Mouse (Mus musculus): ENCODE measurements around the gene Car11.
"Not testable (repeated sequence)": the region's sequence is repeated elsewhere in the genome, so short reads cannot be mapped to it uniquely, and the experiment has no call there.

Car11 gene

GRCm38 (mm10) chr7:45699523-45700141 lies at the start of gene Car11:
Gene Car11, plus strand, starts transcription at chr7:45699843.
- no peak for DNase-seq (ENCODE audit: low spot score)

GRCm38 (mm10) chr7:45650484-45650883 lies 49.2 kb upstream of the Car11 start:
- not testable (repeated sequence) for DNase-seq (ENCODE audit: low spot score)

DNA sequence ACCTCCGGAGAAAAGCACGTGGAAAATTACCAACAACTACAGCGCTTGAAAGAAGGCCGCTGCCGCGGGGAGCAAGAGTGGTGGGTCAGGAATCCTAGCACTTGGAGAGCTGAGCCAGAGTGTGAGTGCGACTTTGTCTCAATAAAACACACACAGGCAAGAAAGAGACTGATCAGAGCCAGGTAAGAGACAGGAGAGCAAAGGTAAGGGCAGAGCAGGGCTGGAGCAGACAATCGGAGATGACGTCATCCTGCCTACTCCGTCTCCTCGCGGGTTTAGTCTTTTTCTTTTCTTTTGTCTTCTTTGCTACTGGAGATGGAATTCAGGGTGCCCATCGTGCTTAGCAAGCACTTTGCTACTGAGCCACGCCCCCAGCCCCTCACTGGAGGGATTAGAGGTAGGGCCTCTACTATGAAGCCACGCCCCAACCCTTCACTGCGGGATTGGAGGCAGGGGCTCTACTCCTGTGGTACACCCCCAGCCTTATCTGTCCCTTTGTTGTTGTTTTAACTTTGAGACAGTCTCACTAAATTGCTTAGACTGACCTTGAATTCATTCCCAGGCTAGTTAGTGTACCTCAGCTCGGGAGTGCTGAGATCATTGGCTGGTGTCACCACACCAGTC lies 45.1 kb upstream of the Car11 start:
- DNase-seq (ENCODE audit: low spot score), result peak; percentile 40

GRCm38 (mm10) chr7:45660746-45661478 lies 38.7 kb upstream of the Car11 start:
- no peak for DNase-seq (ENCODE audit: low spot score)

- DNase-seq (ENCODE audit: low spot score), result not testable (repeated sequence)
Measured at GRCm38 (mm10) chr7:45661702-45662101, 37.9 kb upstream of the Car11 start.

- DNase-seq (ENCODE audit: low spot score), result no peak
Measured at GRCm38 (mm10) chr7:45665303-45666138, 34.1 kb upstream of the Car11 start.

GRCm38 (mm10) chr7:45666161-45666560 lies 33.5 kb upstream of the Car11 start, which contains the start of gene Fut2:
Gene Fut2, minus strand, starts transcription at chr7:45666394.
- no peak for DNase-seq (ENCODE audit: low spot score)

DNA sequence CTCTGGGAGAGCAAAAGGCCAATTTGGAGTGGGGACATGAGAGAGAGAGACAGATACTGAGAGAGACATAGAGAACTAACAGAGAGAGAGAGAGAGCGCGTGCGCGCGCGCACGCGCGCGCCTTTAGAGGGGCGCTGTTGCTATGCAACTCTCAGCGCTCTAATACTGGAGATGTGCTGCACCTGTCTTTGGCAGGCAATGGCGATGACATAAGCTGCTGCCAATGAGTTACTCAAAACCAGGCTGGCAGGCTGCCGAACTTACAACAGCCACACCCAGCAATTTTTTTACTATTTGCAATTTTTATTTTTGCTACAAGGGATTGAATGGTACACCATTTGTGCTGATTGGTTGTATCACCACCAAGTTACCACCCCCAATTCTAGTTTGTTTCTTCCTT lies 31.9 kb upstream of the Car11 start:
- no peak for DNase-seq (ENCODE audit: low spot score)

- DNase-seq (ENCODE audit: low spot score), result no peak
Measured at GRCm38 (mm10) chr7:45668921-45669320, 30.7 kb upstream of the Car11 start.

DNA sequence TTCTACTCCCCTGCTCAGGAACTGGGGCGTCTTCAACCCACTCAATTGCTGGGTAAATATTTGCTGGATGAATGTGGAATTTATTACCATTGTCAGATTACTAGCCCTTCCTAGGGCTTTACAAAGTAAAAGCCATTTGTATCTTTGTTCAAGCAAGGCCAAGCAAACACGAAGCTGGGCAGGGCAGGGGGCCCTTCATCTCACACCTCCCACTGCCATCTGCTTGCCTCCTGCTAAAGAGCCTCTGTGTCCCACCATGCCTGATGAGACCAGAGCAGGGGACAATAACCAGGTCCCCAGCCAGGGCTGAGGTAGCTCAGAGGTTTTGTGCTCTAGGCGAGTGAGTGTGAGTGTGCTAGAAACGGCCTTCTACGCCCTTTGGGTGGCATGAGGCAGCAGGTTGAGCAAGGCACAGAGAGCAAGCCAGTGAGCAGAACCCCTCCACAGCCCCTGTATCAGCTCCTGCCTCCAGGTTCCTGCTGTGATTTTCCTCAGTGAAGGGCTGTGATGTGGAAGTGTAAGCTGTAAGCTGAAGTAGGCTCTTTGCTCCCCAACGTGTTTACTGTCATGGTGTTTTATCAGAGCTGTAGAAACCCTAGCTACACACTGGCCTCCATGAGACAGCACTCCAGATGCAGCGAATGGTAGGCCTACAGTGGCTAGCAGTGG lies 21.9 kb upstream of the Car11 start:
- DNase-seq (ENCODE audit: low spot score), result no peak

- no peak for DNase-seq (ENCODE audit: low spot score)
Measured at GRCm38 (mm10) chr7:45678513-45678912, 21.1 kb upstream of the Car11 start.

DNA sequence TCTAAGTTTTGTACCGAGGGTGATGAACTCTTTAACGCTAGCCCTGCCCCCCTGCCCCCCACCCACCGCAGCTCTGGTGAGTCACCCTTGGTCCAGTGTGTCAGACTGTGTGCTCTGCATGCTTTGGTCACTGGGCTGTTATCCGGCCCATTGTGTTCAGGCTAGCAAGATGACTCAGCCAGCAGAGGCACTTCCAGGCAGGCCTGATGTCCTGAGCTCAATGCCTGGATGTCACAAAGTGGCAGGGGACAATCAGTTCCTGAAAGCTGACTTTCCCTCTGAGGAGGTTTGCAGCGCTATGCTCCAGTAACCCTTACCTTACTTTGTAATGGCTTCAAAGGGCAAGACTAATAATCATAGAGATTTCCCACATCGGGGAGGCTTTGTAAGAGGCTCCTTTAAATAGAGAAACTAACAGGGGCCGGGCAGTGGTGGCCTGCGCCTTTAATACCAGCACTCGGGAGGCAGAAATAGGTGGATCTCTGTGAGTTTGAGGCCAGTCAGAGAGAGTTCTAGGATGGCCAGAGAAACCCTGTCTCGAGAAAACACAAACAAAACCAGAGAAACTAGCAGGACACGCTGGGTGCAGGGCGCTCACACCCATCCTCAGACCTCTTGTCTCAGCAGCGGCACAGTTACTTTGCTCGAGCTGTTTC lies 19.5 kb upstream of the Car11 start:
- DNase-seq (ENCODE audit: low spot score), result no peak

GRCm38 (mm10) chr7:45681046-45681736 lies 18.5 kb upstream of the Car11 start:
- no peak for DNase-seq (ENCODE audit: low spot score)

- DNase-seq (ENCODE audit: low spot score), result peak; percentile 84
Measured at GRCm38 (mm10) chr7:45682144-45683126, 17.2 kb upstream of the Car11 start.

- no peak for DNase-seq (ENCODE audit: low spot score)
Measured at GRCm38 (mm10) chr7:45683396-45684050, 16.1 kb upstream of the Car11 start, which contains the start of gene Ntn5. Gene Ntn5, plus strand, starts transcription at chr7:45684022.

- no peak for DNase-seq (ENCODE audit: low spot score)
Measured at GRCm38 (mm10) chr7:45685811-45686210, 13.8 kb upstream of the Car11 start.

- DNase-seq (ENCODE audit: low spot score), result no peak
Measured at GRCm38 (mm10) chr7:45686841-45687240, 12.8 kb upstream of the Car11 start.

DNA sequence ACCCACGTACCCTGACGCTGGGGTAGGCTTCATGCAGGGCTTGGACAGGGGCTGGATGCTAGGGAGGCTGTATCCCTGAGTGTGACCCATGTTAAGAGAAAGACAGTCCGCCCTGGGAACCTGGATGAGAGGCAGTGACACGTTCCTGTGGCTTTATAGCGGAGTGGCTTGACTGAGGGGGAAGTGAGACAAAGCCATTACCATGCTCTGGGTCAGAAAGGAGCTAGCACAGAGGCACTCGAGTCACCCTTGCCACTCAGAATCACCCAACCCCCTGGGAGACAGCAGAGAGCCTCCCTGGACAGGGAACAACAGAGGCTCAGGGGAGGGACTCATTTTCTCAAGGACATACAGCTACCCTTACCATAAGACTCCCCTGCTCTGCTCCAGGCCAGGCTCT lies 10.5 kb upstream of the Car11 start:
- no peak for DNase-seq (ENCODE audit: low spot score)

GRCm38 (mm10) chr7:45689800-45690199 lies 9.8 kb upstream of the Car11 start:
- DNase-seq (ENCODE audit: low spot score), result no peak

Data from yolk sac, embryonic 10.5 days (tissue).